Mouse (Mus musculus): Measurements from ENCODE around the gene Itih1. TPM values are rescaled to one million over a fixed set of nuclear protein-coding genes. Genes with fewer than 3 reads are reported as not detected.
A peak's percentile ranks its signal among the peaks of the same experiment; 100 is the strongest.

Itih1 gene
- not detected in 2 replicates for polyA plus RNA-seq (2014; fragmentation: Nextera tagmentation; extraction: Ambion mirVana)

- no peak within 1 kb of the TSS for H3K27ac ChIP-seq (ENCODE audit: low read depth, low read length)
- H3K4me3 ChIP-seq (ENCODE audit: low read depth, low read length): no peak within 1 kb of the TSS
- no peaks in the 10 kb centered on the region for H3K4me1 ChIP-seq (ENCODE audit: control insufficient read depth, insufficient read depth, low read length)
- H3K4me2 ChIP-seq (ENCODE audit: low read depth, low read length): no peak within 1 kb of the TSS
- ATAC-seq (ENCODE audit: low read depth): no peak
- no peak within 1 kb of the TSS for H3K9ac ChIP-seq (replicated peaks; ENCODE audit: low read depth, low read length)
- H3K27me3 ChIP-seq (ENCODE audit: control insufficient read depth, insufficient read depth, low read length): 0 out of 2 replicates have a peak, but pooled peaks cover 2% of the 10 kb centered on the region
- H3K9me3 ChIP-seq (ENCODE audit: control insufficient read depth, low read length): no peaks in the 10 kb centered on the region
- H3K36me3 ChIP-seq (ENCODE audit: control insufficient read depth, insufficient read depth, low read length): no peaks in the 10 kb centered on the region
- WGBS: 91% methylated on average over 7 of the region's 7 CpGs
Observed at GRCm38 (mm10) chr14:30943038-30943437, at the start of gene Itih1. Gene Itih1 (minus strand): TSS chr14:30943289.

- ATAC-seq (ENCODE audit: low read depth): no peak
- 86% methylated on average over 3 of the region's 3 CpGs for WGBS
Observed at GRCm38 (mm10) chr14:30976222-30976621, 33.1 kb upstream of the Itih1 start.

GRCm38 (mm10) chr14:30974204-30974603, 31.1 kb upstream of the Itih1 start:
- Histone ChIP-seq H3K36me3 (ENCODE audit: control insufficient read depth, insufficient read depth, low read length) (peaks cover 29% of the 10 kb centered on the region; the same call in 1 of the 2 replicates), H3K4me3 (ENCODE audit: low read depth, low read length) (no peak overlapping the region), H3K27ac (ENCODE audit: low read depth, low read length) (peak overlapping the region; percentile 41), H3K4me1 (ENCODE audit: control insufficient read depth, insufficient read depth, low read length) (no peaks in the 10 kb centered on the region), H3K9ac (replicated peaks; ENCODE audit: low read depth, low read length) (no peak overlapping the region), H3K27me3 (ENCODE audit: control insufficient read depth, insufficient read depth, low read length) (no peaks in the 10 kb centered on the region), H3K4me2 (ENCODE audit: low read depth, low read length) (no peak overlapping the region), H3K9me3 (ENCODE audit: control insufficient read depth, low read length) (no peaks in the 10 kb centered on the region)
- WGBS: 46% methylated on average over 6 of the region's 6 CpGs
- no peak for ATAC-seq (ENCODE audit: low read depth)

More at GRCm38 (mm10) chr14:30976222-30976621, 33.1 kb upstream of the Itih1 start:
- Histone ChIP-seq H3K9ac (replicated peaks; ENCODE audit: low read depth, low read length) (no peak overlapping the region), H3K4me1 (ENCODE audit: control insufficient read depth, insufficient read depth, low read length) (no peaks in the 10 kb centered on the region), H3K4me2 (ENCODE audit: low read depth, low read length) (no peak overlapping the region), H3K4me3 (ENCODE audit: low read depth, low read length) (no peak overlapping the region), H3K27me3 (ENCODE audit: control insufficient read depth, insufficient read depth, low read length) (no peaks in the 10 kb centered on the region), H3K36me3 (ENCODE audit: control insufficient read depth, insufficient read depth, low read length) (peaks cover 19% of the 10 kb centered on the region; the same call in 1 of the 2 replicates), H3K27ac (ENCODE audit: low read depth, low read length) (no peak overlapping the region), H3K9me3 (ENCODE audit: control insufficient read depth, low read length) (no peaks in the 10 kb centered on the region)

DNA sequence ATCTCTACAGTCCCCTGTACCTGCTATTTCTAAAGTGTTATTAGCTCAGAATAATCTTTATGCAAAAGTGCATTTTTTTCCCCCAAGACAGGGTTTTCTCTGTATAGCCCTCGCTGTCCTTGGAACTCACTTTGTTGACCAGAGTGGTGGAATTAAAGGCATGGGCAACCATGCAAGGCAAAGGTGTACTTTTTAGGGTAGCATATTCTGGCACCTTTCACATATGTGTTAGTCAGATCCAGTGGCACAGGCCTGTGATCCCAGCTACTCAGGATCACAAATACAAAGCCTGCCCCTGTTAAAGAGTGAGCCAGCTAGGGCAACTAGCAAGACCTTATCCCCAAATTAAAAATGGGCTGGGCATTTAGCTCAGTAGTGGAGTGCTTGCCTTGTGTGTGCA, 17.3 kb upstream of the Itih1 start:
- Histone ChIP-seq H3K9me3 (ENCODE audit: control insufficient read depth, low read length) (no peaks in the 10 kb centered on the region), H3K36me3 (ENCODE audit: control insufficient read depth, insufficient read depth, low read length) (peaks cover 8% of the 10 kb centered on the region; the same call in 1 of the 2 replicates), H3K4me2 (ENCODE audit: low read depth, low read length) (no peak overlapping the region), H3K4me1 (ENCODE audit: control insufficient read depth, insufficient read depth, low read length) (no peaks in the 10 kb centered on the region), H3K4me3 (ENCODE audit: low read depth, low read length) (no peak overlapping the region), H3K27ac (ENCODE audit: low read depth, low read length) (no peak overlapping the region), H3K9ac (replicated peaks; ENCODE audit: low read depth, low read length) (no peak overlapping the region), H3K27me3 (ENCODE audit: control insufficient read depth, insufficient read depth, low read length) (no peaks in the 10 kb centered on the region)
- 94% methylated on average over 1 of the region's 1 CpGs for WGBS
- no peak for ATAC-seq (ENCODE audit: low read depth)

GRCm38 (mm10) chr14:30959031-30959430, 15.9 kb upstream of the Itih1 start:
- H3K36me3 ChIP-seq (ENCODE audit: control insufficient read depth, insufficient read depth, low read length): peaks cover 8% of the 10 kb centered on the region; the same call in 1 of the 2 replicates
- no peak for ATAC-seq (ENCODE audit: low read depth)

DNA sequence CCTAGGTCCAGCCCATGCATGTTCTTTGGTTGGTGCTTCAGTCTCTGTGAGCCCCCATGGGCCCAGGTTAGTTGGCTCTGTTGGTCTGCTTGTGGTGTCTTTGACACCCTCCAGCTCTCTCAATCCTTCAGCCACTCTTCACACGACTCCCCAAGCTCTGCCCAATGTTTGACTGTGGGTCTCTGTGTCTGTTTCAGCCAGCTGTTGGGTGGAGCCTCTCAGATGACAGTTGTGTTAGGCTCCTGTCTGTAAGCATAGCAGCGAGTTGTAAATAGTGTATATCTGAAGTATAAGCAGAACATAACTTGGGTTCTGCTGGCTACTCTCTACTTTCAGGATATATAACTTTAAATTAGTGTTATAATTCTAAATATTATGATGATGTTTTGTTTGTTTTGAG, 15.4 kb upstream of the Itih1 start:
- Histone ChIP-seq H3K4me3 (ENCODE audit: low read depth, low read length) (no peak overlapping the region), H3K4me2 (ENCODE audit: low read depth, low read length) (no peak overlapping the region), H3K9me3 (ENCODE audit: control insufficient read depth, low read length) (no peaks in the 10 kb centered on the region), H3K27me3 (ENCODE audit: control insufficient read depth, insufficient read depth, low read length) (no peaks in the 10 kb centered on the region), H3K9ac (replicated peaks; ENCODE audit: low read depth, low read length) (no peak overlapping the region), H3K4me1 (ENCODE audit: control insufficient read depth, insufficient read depth, low read length) (no peaks in the 10 kb centered on the region), H3K27ac (ENCODE audit: low read depth, low read length) (no peak overlapping the region), H3K36me3 (ENCODE audit: control insufficient read depth, insufficient read depth, low read length) (peaks cover 8% of the 10 kb centered on the region; the same call in 1 of the 2 replicates)
- no peak for ATAC-seq (ENCODE audit: low read depth)
- WGBS: 90% methylated on average over 2 of the region's 2 CpGs

More at GRCm38 (mm10) chr14:30959031-30959430, 15.9 kb upstream of the Itih1 start:
- H3K4me1 ChIP-seq (ENCODE audit: control insufficient read depth, insufficient read depth, low read length): no peaks in the 10 kb centered on the region
- H3K27ac ChIP-seq (ENCODE audit: low read depth, low read length): no peak overlapping the region
- H3K9me3 ChIP-seq (ENCODE audit: control insufficient read depth, low read length): no peaks in the 10 kb centered on the region
- no peaks in the 10 kb centered on the region for H3K27me3 ChIP-seq (ENCODE audit: control insufficient read depth, insufficient read depth, low read length)
- H3K9ac ChIP-seq (replicated peaks; ENCODE audit: low read depth, low read length): no peak overlapping the region
- no peak overlapping the region for H3K4me3 ChIP-seq (ENCODE audit: low read depth, low read length)
- 91% methylated on average over 4 of the region's 4 CpGs for WGBS
- H3K4me2 ChIP-seq (ENCODE audit: low read depth, low read length): no peak overlapping the region

DNA sequence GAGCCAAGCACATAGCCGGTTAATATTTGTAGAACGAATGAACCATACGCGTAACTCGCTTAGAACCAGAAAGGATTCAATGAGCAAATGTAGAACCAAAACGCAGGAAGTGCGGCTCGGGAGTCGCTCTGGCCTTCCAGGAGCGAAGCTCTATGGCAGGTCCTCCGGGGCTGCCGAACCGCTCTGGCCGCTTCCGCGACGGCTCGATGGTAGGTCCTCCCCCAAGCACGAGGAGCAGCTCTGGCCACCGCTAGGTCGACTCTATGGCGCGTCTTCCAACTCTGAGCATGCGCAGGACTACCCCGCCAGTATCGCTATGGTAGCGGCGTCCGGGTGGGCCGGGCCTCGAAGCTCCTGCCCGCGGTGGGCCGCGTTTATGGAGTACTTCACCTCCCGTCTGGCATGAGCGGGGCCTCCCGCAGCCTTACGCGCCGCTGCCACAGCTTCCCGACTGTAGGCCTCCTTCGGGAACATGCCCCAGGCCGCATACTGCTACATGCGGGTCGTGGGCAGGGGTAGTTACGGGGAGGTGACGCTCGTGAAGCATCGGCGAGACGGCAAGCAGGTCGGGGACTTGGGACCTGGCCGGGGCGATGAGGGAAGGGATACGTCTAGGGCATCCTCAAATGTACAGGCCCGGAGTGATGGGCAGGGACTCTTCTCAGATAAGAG, 8.2 kb upstream of the Itih1 start, which contains the start of gene Nek4:
Gene Nek4 (plus strand): TSS at position 224 of the 672 bp plus-strand sequence.
- peak; percentile 99 for ATAC-seq (ENCODE audit: low read depth)
- Histone ChIP-seq H3K4me3 (ENCODE audit: low read depth, low read length) (peak within 1 kb of the TSS; percentile 76), H3K4me1 (ENCODE audit: control insufficient read depth, insufficient read depth, low read length) (0 out of 2 replicates have a peak, but pooled peaks cover 5% of the 10 kb centered on the region), H3K9ac (replicated peaks; ENCODE audit: low read depth, low read length) (peak within 1 kb of the TSS; percentile 84), H3K9me3 (ENCODE audit: control insufficient read depth, low read length) (no peaks in the 10 kb centered on the region), H3K27ac (ENCODE audit: low read depth, low read length) (peak within 1 kb of the TSS; percentile 71), H3K36me3 (ENCODE audit: control insufficient read depth, insufficient read depth, low read length) (no peaks in the 10 kb centered on the region), H3K27me3 (ENCODE audit: control insufficient read depth, insufficient read depth, low read length) (0 out of 2 replicates have a peak, but pooled peaks cover 3% of the 10 kb centered on the region), H3K4me2 (ENCODE audit: low read depth, low read length) (peak within 1 kb of the TSS; percentile 67)
- under 1% methylated on average over 57 of the region's 57 CpGs for WGBS

DNA sequence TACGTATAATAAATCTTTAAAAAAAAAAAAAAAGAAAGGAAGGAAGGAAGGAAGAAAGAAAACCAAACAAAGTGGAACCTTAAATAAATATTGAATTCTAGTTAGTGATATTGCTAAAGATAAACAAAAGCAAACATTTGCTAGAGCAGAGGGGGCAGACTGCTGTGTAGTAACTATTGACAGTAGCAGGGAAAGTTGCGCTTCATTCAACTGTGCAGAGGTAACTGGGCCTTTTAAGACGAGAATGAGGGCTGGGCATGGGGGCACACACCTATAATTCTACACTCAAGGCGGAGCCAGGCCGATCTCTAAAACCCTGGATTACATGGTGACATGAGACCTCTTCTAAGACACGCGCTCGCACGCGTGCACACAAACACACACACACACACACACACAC, 6.9 kb upstream of the Itih1 start:
- WGBS: 91% methylated on average over 10 of the region's 10 CpGs
- Histone ChIP-seq H3K9ac (replicated peaks; ENCODE audit: low read depth, low read length) (no peak overlapping the region), H3K27ac (ENCODE audit: low read depth, low read length) (no peak overlapping the region), H3K4me3 (ENCODE audit: low read depth, low read length) (no peak overlapping the region), H3K4me2 (ENCODE audit: low read depth, low read length) (no peak overlapping the region), H3K36me3 (ENCODE audit: control insufficient read depth, insufficient read depth, low read length) (no peaks in the 10 kb centered on the region), H3K27me3 (ENCODE audit: control insufficient read depth, insufficient read depth, low read length) (0 out of 2 replicates have a peak, but pooled peaks cover 3% of the 10 kb centered on the region), H3K9me3 (ENCODE audit: control insufficient read depth, low read length) (no peaks in the 10 kb centered on the region), H3K4me1 (ENCODE audit: control insufficient read depth, insufficient read depth, low read length) (0 out of 2 replicates have a peak, but pooled peaks cover 5% of the 10 kb centered on the region)
- no peak for ATAC-seq (ENCODE audit: low read depth)

- Histone ChIP-seq H3K4me3 (ENCODE audit: low read depth, low read length) (no peak overlapping the region), H3K9me3 (ENCODE audit: control insufficient read depth, low read length) (no peaks in the 10 kb centered on the region), H3K27ac (ENCODE audit: low read depth, low read length) (no peak overlapping the region), H3K4me1 (ENCODE audit: control insufficient read depth, insufficient read depth, low read length) (no peaks in the 10 kb centered on the region), H3K36me3 (ENCODE audit: control insufficient read depth, insufficient read depth, low read length) (no peaks in the 10 kb centered on the region), H3K27me3 (ENCODE audit: control insufficient read depth, insufficient read depth, low read length) (0 out of 2 replicates have a peak, but pooled peaks cover 3% of the 10 kb centered on the region), H3K9ac (replicated peaks; ENCODE audit: low read depth, low read length) (no peak overlapping the region), H3K4me2 (ENCODE audit: low read depth, low read length) (no peak overlapping the region)
- no peak for ATAC-seq (ENCODE audit: low read depth)
- WGBS: 89% methylated on average over 2 of the region's 2 CpGs
Observed at GRCm38 (mm10) chr14:30944745-30945144, 1.7 kb upstream of the Itih1 start.
